Mouse (Mus musculus) hindbrain, embryonic 10.5 days (tissue): Measurements from ENCODE around the gene Fhod1. TPM values are rescaled to one million over a fixed set of nuclear protein-coding genes. Genes with fewer than 3 reads are reported as not detected.

Experiments used
- DNase-seq: peaks from one replicate; pipeline ENCODE4 v3.0.0-alpha.2; 2017; ENCODE audit warnings: low spot score
- H3K27ac ChIP-seq: fragments of 300-500 bp; sonication (generic); 2 replicates; pipeline ENCODE4 v1.5.1; 2016; ENCODE audit warnings: mild to moderate bottlenecking, moderate library complexity
- H3K27me3 ChIP-seq: fragments of 300-500 bp; sonication (generic); 2 replicates; pipeline ENCODE4 v1.6.1; 2016; ENCODE audit warnings: mild to moderate bottlenecking; ENCODE audit not compliant: poor library complexity, insufficient read depth, severe bottlenecking
- H3K36me3 ChIP-seq: fragments of 300-500 bp; sonication (generic); 2 replicates; pipeline ENCODE4 v1.6.1; 2016; ENCODE audit warnings: mild to moderate bottlenecking, moderate library complexity
- H3K4me1 ChIP-seq: fragments of 300-500 bp; sonication (generic); replicated peaks from 2 replicates; pipeline ENCODE4 v1.6.1; 2016; ENCODE audit warnings: mild to moderate bottlenecking
- H3K4me3 ChIP-seq: fragments of 300-500 bp; sonication (generic); 2 replicates; pipeline ENCODE4 v1.5.1; 2016; ENCODE audit warnings: mild to moderate bottlenecking, moderate library complexity
- H3K9me3 ChIP-seq: fragments of 300-500 bp; sonication (generic); 2 replicates; pipeline ENCODE4 v1.6.1; 2016; ENCODE audit warnings: mild to moderate bottlenecking, moderate library complexity
- WGBS: fragments of 180-500 bp; shearing (Covaris S2); methylation state at CpG from one replicate; pipeline ENCODE4 v1.1.7; 2016; 5-methylcytosine and 5-hydroxymethylcytosine counted together
- polyA plus RNA-seq: library from polyadenylated mRNA; unstranded; fragments of >200 nt; fragmentation: Nextera tagmentation; extraction: Ambion mirVana; gene quantifications from 2 replicates; pipeline ENCODE4 v1.2.1, GENCODE M21; 2016

The Fhod1 gene
- polyA plus RNA-seq, 1 experiment from 2014 or later = 2.8 TPM

DNA sequence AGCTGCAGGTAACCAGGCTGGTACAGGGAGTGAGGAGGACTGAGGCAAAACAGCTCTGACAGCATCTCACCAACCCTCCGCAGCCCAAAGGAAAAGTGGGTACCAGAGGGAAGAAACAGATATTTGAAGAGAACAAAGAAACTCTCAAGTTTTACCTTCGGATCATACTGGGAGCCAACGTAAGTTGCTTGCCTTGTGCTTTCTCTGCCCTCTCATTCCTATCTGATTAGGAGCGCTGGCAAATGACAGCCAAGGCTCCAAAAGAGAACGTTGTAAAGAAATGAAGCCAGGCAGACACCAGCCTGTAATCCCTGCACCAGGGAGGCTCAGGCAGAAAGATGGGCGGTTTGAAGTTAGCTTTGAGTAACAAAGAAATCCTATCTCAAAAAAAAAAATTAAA is 20.8 kb downstream of the Fhod1 start:
- Histone ChIP-seq H3K27me3 (no peaks in the 10 kb centered on the region), H3K36me3 (peaks cover 54% of the 10 kb centered on the region), H3K4me1 (peaks cover 24% of the 10 kb centered on the region), H3K9me3 (no peaks in the 10 kb centered on the region), H3K27ac (peak overlapping the region; percentile 91), H3K4me3 (peak overlapping the region; percentile 83)
- 50% methylated on average over 6 of the region's 6 CpGs for WGBS
- no peak for DNase-seq

DNA sequence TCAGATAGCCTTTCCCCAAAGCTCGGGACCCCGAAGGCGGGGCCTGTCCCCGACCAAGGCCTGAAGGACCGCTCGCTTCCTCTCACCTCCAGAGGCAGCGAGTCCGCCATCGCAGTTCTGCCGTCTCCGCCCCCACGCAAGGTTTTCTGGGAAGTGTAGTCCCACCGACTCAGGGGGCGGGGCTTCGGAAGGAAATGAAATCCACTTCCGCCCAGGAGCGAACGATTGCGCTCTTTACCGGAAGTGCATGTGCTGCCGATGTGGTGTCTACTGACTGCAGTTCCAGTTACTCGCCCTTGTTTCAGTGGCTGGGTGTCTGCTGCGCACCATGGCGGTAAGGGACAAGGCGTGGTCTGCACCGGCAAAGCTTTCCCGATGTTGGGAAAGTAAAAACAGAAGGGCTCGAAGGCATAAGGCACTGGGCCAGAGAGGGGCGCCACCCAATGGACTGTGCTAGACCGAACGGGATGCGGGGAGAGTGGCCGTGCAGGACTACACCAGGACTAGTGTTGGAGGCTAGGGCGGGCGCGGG is 21.5 kb downstream of the Fhod1 start, which contains the start of the genes Lrrc29 and Tmem208:
Gene Lrrc29 (minus strand): TSS at position 138 of the 532 bp plus-strand sequence.
Gene Tmem208 (plus strand): TSS at position 214 of the 532 bp plus-strand sequence.
- Histone ChIP-seq H3K9me3 (no peaks in the 10 kb centered on the region), H3K4me3 (peak within 1 kb of the TSS; percentile 83), H3K4me1 (peaks cover 24% of the 10 kb centered on the region), H3K27ac (peak within 1 kb of the TSS; percentile 91), H3K36me3 (peaks cover 46% of the 10 kb centered on the region), H3K27me3 (no peaks in the 10 kb centered on the region)
- DNase-seq = peak; percentile 97
- under 1% methylated on average over 36 of the region's 36 CpGs for WGBS

DNA sequence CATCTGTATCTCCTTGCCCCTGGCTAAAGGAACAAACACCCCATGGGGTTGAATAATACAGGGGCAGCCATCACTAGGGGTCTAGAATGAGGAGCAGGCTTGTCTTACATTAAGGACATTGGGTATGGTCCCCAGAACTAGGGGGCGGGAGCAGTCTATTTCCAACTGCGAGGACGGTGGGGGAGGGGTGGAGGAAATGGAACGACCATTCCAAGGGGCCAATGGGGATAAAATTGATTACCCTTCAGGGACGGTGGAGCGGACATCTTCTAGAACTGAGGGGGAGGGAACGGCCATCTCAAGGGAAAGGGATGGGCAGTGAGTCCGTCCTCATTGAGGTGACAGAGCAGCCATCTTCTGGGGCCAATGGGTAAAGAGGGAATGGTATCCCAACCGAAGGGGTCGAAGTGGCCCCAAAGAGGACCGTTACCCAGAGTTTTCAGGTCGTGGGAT is 22.1 kb downstream of the Fhod1 start:
- DNase-seq = peak; percentile 27
- H3K4me3 ChIP-seq = peak overlapping the region; percentile 83
- WGBS = under 1% methylated on average over 12 of the region's 12 CpGs
- no peaks in the 10 kb centered on the region for H3K9me3 ChIP-seq
- H3K4me1 ChIP-seq = peaks cover 24% of the 10 kb centered on the region
- H3K36me3 ChIP-seq = peaks cover 41% of the 10 kb centered on the region
- no peaks in the 10 kb centered on the region for H3K27me3 ChIP-seq
- H3K27ac ChIP-seq = peak overlapping the region; percentile 91

DNA sequence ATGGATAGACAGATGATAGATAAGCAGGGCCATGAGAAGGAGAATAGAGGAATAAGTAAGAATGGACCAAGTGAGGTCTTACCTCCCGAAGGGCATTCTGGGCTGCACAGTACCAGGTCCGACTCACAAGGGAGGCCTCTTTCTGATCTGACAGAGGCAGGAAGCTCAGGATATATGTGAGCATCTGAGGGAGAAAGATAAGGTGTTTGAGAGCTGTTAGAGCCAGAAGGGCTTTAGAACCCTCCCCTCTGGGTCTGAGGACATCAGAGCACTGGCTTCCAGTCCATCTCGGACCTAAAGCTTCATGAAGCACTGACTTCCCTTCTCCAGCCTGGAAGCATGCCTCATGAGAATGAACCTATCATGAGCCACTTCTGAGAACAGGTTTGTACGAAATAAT is 24.6 kb downstream of the Fhod1 start:
- Histone ChIP-seq H3K4me1 (peaks cover 24% of the 10 kb centered on the region), H3K4me3 (no peak overlapping the region), H3K27ac (no peak overlapping the region), H3K36me3 (peaks cover 36% of the 10 kb centered on the region), H3K9me3 (no peaks in the 10 kb centered on the region), H3K27me3 (no peaks in the 10 kb centered on the region)
- WGBS = 90% methylated on average over 4 of the region's 4 CpGs
- DNase-seq = no peak

DNA sequence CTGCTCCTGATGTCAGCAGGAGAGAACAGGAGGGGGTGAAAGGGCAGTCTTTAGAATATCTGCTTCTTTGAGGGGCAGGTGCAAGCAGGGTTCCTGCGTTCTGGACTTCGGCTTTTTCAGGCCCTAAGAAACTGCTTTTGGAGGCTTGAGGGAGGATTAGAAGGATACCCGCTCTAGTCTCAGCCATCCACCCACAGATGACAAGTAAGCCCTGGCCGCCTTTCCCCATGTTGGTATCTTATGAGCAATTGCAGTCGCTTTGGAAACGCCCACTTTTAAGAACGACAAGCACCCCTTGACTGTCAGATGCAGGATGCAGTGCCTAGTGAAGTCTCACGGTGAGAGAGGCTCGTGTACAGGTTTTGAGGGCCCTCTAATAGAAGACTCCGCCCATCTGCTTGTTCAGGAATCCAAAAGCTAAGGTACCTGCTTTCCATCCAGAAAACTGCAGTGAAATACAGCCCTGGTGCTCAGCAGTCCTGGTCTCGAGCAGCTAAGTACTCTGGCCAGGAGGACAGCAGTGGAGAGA is 29.0 kb downstream of the Fhod1 start:
- no peaks in the 10 kb centered on the region for H3K27me3 ChIP-seq
- peaks cover 72% of the 10 kb centered on the region for H3K36me3 ChIP-seq
- DNase-seq = no peak
- no peak overlapping the region for H3K4me3 ChIP-seq
- H3K9me3 ChIP-seq = no peaks in the 10 kb centered on the region
- no peaks in the 10 kb centered on the region for H3K4me1 ChIP-seq
- 85% methylated on average over 11 of the region's 11 CpGs for WGBS
- H3K27ac ChIP-seq = no peak overlapping the region

DNA sequence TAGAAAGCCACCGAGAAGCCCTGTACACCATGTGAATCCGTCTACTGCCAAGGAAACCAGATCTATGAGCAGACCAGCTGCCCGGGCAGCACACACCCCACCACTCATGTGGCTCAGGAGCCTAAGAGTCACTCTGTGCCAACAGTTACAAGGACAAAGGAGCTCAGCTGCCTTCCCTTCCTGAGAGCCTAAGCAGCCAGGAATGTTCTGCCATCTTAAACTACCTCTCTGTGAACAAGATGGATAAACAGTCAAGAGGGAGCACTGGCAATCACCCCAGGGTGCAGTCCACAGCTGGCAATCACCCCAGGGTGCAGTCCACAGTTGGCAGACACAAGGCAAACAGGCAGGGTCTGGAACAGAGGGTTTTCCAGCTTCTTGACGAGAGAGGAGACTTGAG is 29.8 kb downstream of the Fhod1 start:
- Histone ChIP-seq H3K9me3 (no peaks in the 10 kb centered on the region), H3K27ac (no peak overlapping the region), H3K36me3 (peaks cover 76% of the 10 kb centered on the region), H3K4me3 (no peak overlapping the region), H3K4me1 (no peaks in the 10 kb centered on the region), H3K27me3 (no peaks in the 10 kb centered on the region)
- no peak for DNase-seq
- WGBS = 90% methylated on average over 4 of the region's 4 CpGs

DNA sequence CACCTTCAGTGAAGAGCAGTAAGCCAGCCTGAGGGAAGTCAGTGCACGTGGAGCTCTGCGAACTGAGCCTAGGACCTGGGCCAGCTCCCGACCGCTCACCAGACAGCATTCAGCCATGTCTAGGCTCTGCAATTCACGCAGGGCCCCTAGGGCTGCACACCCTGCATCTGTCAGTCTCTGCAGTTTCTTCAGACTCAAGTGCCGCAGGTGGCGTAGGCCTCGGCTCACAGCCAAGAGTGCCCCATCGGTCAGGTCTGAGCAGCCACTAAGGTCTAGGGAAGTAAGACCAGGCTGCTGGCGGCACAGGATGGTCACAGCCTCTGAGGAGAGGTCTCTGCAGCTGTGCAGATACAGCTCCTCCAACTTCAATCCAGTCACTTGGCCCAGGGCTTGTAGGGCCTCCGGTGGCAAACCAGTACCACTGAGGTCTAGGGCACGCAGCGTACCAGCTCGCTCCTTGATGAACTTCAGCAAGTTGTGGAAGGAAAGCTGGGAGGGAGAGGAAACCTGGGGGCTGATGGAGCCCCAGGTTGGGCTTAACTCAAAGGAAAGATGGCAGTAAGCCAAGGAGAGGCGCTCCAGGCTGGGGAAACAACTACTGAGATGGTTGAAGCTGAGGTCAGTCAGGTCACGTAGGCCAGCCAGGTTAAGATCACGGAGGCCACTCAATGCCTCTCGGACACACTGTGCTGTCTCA is 32.5 kb downstream of the Fhod1 start:
- no peaks in the 10 kb centered on the region for H3K27me3 ChIP-seq
- no peaks in the 10 kb centered on the region for H3K4me1 ChIP-seq
- H3K36me3 ChIP-seq = peaks cover 96% of the 10 kb centered on the region
- 94% methylated on average over 18 of the region's 18 CpGs for WGBS
- no peak for DNase-seq
- no peak overlapping the region for H3K27ac ChIP-seq
- H3K9me3 ChIP-seq = no peaks in the 10 kb centered on the region
- H3K4me3 ChIP-seq = no peak overlapping the region

DNA sequence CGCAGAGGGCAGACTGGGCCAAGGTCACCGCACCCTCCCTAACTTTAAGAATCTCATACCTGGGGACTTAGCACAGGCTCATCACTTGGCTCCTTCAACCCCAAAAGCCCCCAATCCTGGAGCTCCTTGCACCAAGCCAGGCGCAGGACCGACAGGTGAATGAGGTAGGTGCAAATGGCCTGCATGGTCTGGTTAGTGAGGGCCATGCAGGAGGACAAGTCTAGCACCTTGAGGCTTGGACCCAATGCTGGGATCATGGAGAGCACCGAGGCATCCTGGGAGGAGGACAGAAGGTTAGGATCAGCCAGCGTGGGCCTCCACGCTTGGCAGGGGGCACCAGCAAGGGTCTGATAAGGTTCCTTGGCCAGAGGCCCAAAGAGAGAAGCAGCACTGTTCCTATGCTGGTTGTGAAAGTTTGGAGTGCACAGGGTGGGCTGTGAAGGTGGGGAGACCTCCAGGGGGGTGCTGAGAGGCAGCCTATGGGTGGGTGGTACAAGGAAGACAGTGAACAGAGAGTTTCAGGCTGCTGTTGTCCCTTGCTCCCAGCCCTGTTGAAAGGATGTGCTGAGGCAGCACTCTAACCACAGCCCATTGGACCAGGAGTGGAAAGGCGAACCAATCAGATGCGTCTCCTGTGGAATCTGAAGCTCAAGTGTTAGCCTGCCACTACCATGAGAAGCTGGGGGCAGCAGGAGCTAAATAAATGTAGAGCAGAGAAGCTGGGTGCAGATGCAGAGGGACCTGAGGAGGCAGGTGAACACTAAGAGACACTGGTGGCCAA is 33.9 kb downstream of the Fhod1 start:
- DNase-seq = no peak
- Histone ChIP-seq H3K36me3 (peaks cover 97% of the 10 kb centered on the region), H3K27ac (no peak overlapping the region)

DNA sequence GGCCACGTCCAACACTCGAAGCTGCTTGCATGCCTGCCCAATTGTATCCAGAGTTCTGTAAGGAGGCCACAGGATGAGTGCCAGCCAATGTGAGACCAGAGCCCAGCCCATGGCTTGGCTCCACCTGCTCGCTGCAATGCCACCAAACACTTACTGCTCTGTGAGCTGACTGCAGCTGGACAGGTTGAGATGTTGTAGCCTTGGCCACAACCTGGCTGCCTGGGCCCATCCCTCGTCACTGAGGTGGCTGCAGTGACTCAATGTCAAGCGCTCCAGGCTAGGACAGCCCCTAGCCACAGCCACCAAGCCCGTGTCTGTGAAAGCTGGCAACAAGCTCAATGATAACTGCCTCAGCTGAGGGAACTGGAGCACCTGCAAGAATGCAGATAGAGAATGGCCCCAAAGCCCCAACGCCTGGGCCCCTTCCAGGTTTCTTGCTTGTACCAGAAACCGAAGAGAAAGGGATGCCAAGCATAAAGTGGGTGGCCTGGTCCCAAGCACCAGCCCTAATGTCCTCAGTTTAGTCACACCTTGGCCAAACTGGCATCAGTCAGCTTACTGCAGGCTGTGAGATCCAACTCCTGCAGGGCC is 34.8 kb downstream of the Fhod1 start:
- H3K9me3 ChIP-seq = no peaks in the 10 kb centered on the region

More for the DNA sequence above, 33.9 kb downstream of the Fhod1 start:
- Histone ChIP-seq H3K9me3 (no peaks in the 10 kb centered on the region), H3K4me3 (no peak overlapping the region), H3K27me3 (no peaks in the 10 kb centered on the region), H3K4me1 (no peaks in the 10 kb centered on the region)
- 81% methylated on average over 9 of the region's 9 CpGs for WGBS

DNA sequence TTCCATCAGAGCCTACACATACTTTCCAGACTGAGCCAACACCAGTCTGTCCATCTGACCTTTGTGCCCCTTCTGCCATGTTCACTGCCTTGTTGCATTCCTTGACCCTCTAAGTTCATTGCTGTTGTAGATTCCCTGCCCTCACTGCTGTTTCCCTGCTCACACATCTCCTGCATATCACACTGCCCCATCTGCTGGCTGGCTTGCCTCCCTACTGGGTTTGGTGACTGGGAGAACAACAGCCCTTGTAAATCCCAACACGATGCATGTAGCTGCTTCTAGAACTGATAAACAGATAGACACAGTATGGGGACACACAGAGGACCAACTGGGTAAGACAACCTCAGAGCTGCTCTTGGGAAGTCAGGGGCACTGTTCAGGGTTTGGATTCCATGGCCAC is 36.0 kb downstream of the Fhod1 start:
- no peak for DNase-seq
- H3K4me1 ChIP-seq = no peaks in the 10 kb centered on the region
- WGBS = 79% methylated on average over 1 of the region's 1 CpGs

More for the DNA sequence above, 34.8 kb downstream of the Fhod1 start:
- peaks cover 97% of the 10 kb centered on the region for H3K36me3 ChIP-seq
- no peak overlapping the region for H3K4me3 ChIP-seq
- 89% methylated on average over 8 of the region's 8 CpGs for WGBS
- no peak for DNase-seq
- no peaks in the 10 kb centered on the region for H3K4me1 ChIP-seq
- H3K27ac ChIP-seq = no peak overlapping the region
- H3K27me3 ChIP-seq = no peaks in the 10 kb centered on the region

DNA sequence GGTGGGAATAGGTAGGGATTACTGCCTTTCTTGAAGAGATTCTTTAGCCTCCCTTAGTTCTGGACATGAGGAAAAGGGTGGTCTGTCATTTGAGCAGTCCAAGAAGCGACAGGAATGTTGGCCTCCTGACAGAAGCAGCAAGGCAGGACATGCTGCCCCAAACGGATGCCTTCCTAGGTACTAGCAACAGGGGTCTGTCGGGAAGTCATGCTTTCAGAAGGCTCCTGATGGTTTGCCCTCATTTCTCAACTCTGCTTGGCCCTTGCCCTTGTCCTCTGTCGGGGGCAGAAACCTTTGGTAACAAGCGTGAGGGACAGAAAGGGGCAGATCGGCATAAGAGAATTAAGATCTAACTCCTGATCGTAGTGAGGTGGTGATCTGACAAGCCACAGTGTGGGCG is 37.6 kb downstream of the Fhod1 start:
- Histone ChIP-seq H3K4me3 (no peak overlapping the region), H3K27me3 (no peaks in the 10 kb centered on the region), H3K36me3 (peaks cover 88% of the 10 kb centered on the region), H3K27ac (no peak overlapping the region), H3K9me3 (no peaks in the 10 kb centered on the region), H3K4me1 (peaks cover 15% of the 10 kb centered on the region)
- DNase-seq = no peak
- 86% methylated on average over 8 of the region's 8 CpGs for WGBS

More for the DNA sequence above, 36.0 kb downstream of the Fhod1 start:
- H3K36me3 ChIP-seq = peaks cover 99% of the 10 kb centered on the region
- H3K27ac ChIP-seq = no peak overlapping the region
- no peak overlapping the region for H3K4me3 ChIP-seq
- no peaks in the 10 kb centered on the region for H3K9me3 ChIP-seq
- H3K27me3 ChIP-seq = no peaks in the 10 kb centered on the region

DNA sequence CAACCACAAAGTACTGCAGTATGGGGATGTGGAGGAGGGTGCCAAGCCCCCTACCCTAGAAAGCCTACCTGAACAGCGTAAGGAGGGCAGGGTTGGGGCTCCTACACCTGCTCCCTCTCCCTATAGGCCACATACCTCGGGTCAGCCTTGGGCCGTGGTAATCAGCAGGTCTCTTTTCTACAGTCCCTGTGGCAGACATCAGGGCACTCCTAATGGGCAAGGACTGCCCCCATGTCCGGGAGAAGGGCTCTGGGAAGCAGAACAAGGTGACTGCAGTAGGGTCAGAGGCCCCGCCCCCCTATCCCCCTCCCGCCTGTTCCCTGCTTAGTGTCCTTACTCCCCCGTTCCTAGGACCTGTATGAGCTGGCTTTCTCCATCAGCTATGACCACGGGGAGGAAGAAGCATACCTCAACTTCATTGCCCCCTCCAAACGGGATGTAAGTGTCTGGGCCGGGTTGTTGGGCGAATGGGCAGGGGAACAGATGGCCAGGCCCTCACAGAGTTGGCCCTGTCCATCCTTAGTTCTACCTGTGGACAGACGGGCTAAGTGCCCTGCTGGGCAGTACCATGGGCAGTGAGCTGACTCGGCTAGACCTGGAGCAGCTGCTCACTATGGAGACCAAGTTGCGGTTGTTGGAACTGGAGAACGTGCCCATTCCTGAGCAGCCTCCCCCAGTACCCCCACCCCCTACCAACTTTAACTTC is 38.5 kb downstream of the Fhod1 start:
- H3K36me3 ChIP-seq = peaks cover 88% of the 10 kb centered on the region
- no peaks in the 10 kb centered on the region for H3K9me3 ChIP-seq
- no peak overlapping the region for H3K4me3 ChIP-seq
- no peaks in the 10 kb centered on the region for H3K27me3 ChIP-seq
- H3K27ac ChIP-seq = no peak overlapping the region
- H3K4me1 ChIP-seq = peaks cover 21% of the 10 kb centered on the region
- WGBS = 85% methylated on average over 15 of the region's 15 CpGs
- no peak for DNase-seq
